Mouse (Mus musculus): Measurements from ENCODE around the gene Hsd17b3.

DNA sequence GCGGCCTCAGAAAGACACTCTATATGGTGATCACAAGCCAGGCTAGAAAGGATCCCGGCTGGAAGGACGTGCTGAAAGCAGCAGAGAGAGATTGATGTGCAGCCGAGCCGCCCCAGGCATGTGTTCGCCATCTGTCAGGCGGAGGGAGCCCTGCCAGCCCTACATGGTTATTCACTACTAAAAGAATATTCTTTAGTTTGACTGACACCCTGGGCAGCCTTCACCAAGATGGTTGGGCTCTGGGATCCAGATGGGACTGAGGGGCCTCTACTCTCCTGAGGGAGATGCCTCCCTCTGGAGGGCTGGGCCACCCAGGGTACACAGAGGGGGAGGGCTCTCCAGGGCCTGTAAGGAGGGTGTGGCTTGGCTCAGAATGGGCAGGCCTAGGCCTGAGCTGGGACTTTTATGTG is 68.1 kb downstream of the Hsd17b3 start:
- no peak for TF ChIP-seq CTCF (IDR thresholded peaks at IDR 0.05; ENCODE audit: control insufficient read depth, insufficient read depth, insufficient replicate concordance, low read depth, low read length)
- no peak for TF ChIP-seq POLR2A (IDR thresholded peaks at IDR 0.05; ENCODE audit: control insufficient read depth, low read depth, low read length)

Data from testis, adult 2 months (tissue).